Mouse (Mus musculus) G1E (cell line): ENCODE measurements around the gene Naa40.

Source experiments
- CTCF ChIP-seq: IDR thresholded peaks from 2 replicates; pipeline ENCODE4 v1.5.1; 2012; ENCODE audit warnings: low read depth, low read length, inconsistent platforms, mixed read lengths
- GATA1 ChIP-seq: IDR thresholded peaks from 2 replicates; pipeline ENCODE4 v1.6.1; 2012; ENCODE audit warnings: borderline replicate concordance, low read length, inconsistent platforms, mixed read lengths

DNA sequence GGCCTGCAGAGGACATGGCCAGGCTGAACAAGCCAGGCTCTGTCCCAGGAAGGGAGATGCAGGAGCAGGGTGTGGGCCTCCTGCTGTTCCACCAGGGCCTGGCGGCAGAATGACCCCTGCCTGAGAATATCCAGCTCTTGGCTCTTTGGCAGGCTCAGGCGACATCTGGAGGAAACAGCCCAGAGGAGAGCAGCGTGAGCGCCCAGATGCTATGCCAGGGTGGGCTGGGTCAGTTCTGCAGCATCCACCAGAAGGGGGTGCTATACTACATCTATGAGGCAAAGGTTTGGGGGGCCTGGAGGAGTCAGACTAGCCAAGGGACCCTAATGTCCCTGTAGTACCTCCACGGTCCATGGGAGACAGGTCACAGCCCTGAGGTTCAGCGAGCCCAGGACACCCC is 38.1 kb upstream of the Naa40 start:
- TF ChIP-seq CTCF (peak; percentile 41; the same call in 1 of the 2 replicates), GATA1 (no peak)
